ENCODE assay signal across 8 mouse cellular contexts in genomic region chr16:38742659-38743131, GRCm38 (mm10). TPM values are rescaled to one million over a fixed set of nuclear protein-coding genes. Genes with fewer than 3 reads are reported as not detected.
DNase-seq lines count a peak whose midpoint lies in the region; ATAC-seq and TF ChIP-seq lines count a peak whose summit lies in the region.

No protein-coding gene starts in this region.

- H3K27me3 ChIP-seq in heart, embryonic 11.5 days (ENCODE audit: control insufficient read depth, insufficient read depth, low read length) = no peaks in the 10 kb centered on the region
- H3K27me3 ChIP-seq in stomach, postnatal 0 days (ENCODE audit: control insufficient read depth, insufficient read depth, low read length) = no peaks in the 10 kb centered on the region

- H3K27ac ChIP-seq in heart, embryonic 11.5 days (ENCODE audit: low read depth, low read length) = peak overlapping the region; percentile 84
- peak overlapping the region; percentile 70; the same call in 1 of the 2 replicates for H3K27ac ChIP-seq in stomach, postnatal 0 days (replicated peaks)

- no peaks in the 10 kb centered on the region for H3K9me3 ChIP-seq in heart, embryonic 11.5 days (replicated peaks; ENCODE audit: control insufficient read depth, low read length)
- no peaks in the 10 kb centered on the region for H3K9me3 ChIP-seq in stomach, postnatal 0 days (ENCODE audit: control insufficient read depth, low read length)

- peak overlapping the region; percentile 91 for H3K4me2 ChIP-seq in heart, embryonic 11.5 days
- peak overlapping the region; percentile 91 for H3K4me2 ChIP-seq in stomach, postnatal 0 days (replicated peaks; ENCODE audit: low read depth)

- WGBS in heart, embryonic 11.5 days (ENCODE audit: insufficient replicate concordance) = under 1% methylated on average over 13 of the region's 13 CpGs
- 1% methylated on average over 13 of the region's 13 CpGs for WGBS in stomach, postnatal 0 days

- peak overlapping the region; percentile 87 for H3K9ac ChIP-seq in heart, embryonic 11.5 days (ENCODE audit: low read depth, low read length)
- peak overlapping the region; percentile 72 for H3K9ac ChIP-seq in stomach, postnatal 0 days (ENCODE audit: low read length)

- no peak for TF ChIP-seq EP300 in stomach, postnatal 0 days (optimal IDR thresholded peaks at IDR 0.05)

- H3K4me1 ChIP-seq in heart, embryonic 11.5 days (ENCODE audit: control insufficient read depth, insufficient read depth, low read length) = no peaks in the 10 kb centered on the region
- H3K4me1 ChIP-seq in stomach, postnatal 0 days (replicated peaks; ENCODE audit: control insufficient read depth, insufficient read depth) = no peaks in the 10 kb centered on the region

- peak overlapping the region; percentile 90 for H3K4me3 ChIP-seq in heart, embryonic 11.5 days (ENCODE audit: low read depth, low read length)
- H3K4me3 ChIP-seq in stomach, postnatal 0 days (ENCODE audit: low read depth, low read length) = peak overlapping the region; percentile 76

- peak; percentile 77 for ATAC-seq in heart, embryonic 11.5 days (replicated peaks; ENCODE audit: insufficient number of reproducible peaks, low FRiP score, low TSS enrichment)
- ATAC-seq in stomach, postnatal 0 days (ENCODE audit: low FRiP score, low TSS enrichment) = peak; percentile 43; the same call in 1 of the 2 replicates

- no peaks in the 10 kb centered on the region for H3K36me3 ChIP-seq in heart, embryonic 11.5 days (ENCODE audit: control insufficient read depth, insufficient read depth, low read length)
- H3K36me3 ChIP-seq in stomach, postnatal 0 days (ENCODE audit: control insufficient read depth, insufficient read depth, low read length) = no peaks in the 10 kb centered on the region

- peak; percentile 49 to 50 for DNase-seq in B cell, adult 2 months
- peak; percentile 66 for DNase-seq in CD4-positive, CD25-positive, alpha-beta regulatory T cell, adult 2 months (ENCODE audit: low read depth, low spot score)
- DNase-seq in cerebellum, adult 9-11 months = peak; percentile 40
- peak; percentile 35 for DNase-seq in kidney, postnatal 10 days
- peak; percentile 51 for DNase-seq in mesoderm, embryonic 11.5 days (ENCODE audit: low read depth, low spot score)
- peak; percentile 30 for DNase-seq in stomach, postnatal 0 days (ENCODE audit: low spot score)
- DNase-seq in gastrocnemius, adult 18-20 months (ENCODE audit: low spot score) = no peak

- TF ChIP-seq CTCF in stomach, postnatal 0 days (IDR thresholded peaks at IDR 0.05; ENCODE audit: low read depth) = no peak

RNA-seq across cellular contexts. Expression of gene B4galt4, which starts 0.6 kb away (rescaled TPM):
- polyA plus RNA-seq in heart, embryonic 11.5 days (2014; fragmentation: Nextera tagmentation; extraction: Ambion mirVana) = 31.0 and 33.8 TPM in 2 replicates
- polyA plus RNA-seq in stomach, postnatal 0 days (2015; fragmentation: Nextera tagmentation; extraction: Ambion mirVana) = 9.1 and 9.3 TPM in 2 replicates
- 1 to 10 TPM; 3.5 to 4.3 TPM for total RNA-seq in gastrocnemius, adult 18-20 months (2021)

RNA-seq across cellular contexts. Expression of gene Arhgap31, which starts 29.6 kb away (rescaled TPM):
- polyA plus RNA-seq in heart, embryonic 11.5 days (2014; fragmentation: Nextera tagmentation; extraction: Ambion mirVana) = 33.9 and 35.8 TPM in 2 replicates
- polyA plus RNA-seq in stomach, postnatal 0 days (2015; fragmentation: Nextera tagmentation; extraction: Ambion mirVana) = 3.1 and 3.4 TPM in 2 replicates
- 10 to 100 TPM; 12.9 to 15.9 TPM for total RNA-seq in gastrocnemius, adult 18-20 months (2021)

RNA-seq across cellular contexts. Expression of gene Upk1b, which starts 57.4 kb away (rescaled TPM):
- polyA plus RNA-seq in heart, embryonic 11.5 days (2014; fragmentation: Nextera tagmentation; extraction: Ambion mirVana) = 30.6 and 33.2 TPM in 2 replicates
- polyA plus RNA-seq in stomach, postnatal 0 days (2015; fragmentation: Nextera tagmentation; extraction: Ambion mirVana) = 34.4 and 40.2 TPM in 2 replicates
- total RNA-seq in gastrocnemius, adult 18-20 months (2021) = not detected
